In the genomic region with DNA sequence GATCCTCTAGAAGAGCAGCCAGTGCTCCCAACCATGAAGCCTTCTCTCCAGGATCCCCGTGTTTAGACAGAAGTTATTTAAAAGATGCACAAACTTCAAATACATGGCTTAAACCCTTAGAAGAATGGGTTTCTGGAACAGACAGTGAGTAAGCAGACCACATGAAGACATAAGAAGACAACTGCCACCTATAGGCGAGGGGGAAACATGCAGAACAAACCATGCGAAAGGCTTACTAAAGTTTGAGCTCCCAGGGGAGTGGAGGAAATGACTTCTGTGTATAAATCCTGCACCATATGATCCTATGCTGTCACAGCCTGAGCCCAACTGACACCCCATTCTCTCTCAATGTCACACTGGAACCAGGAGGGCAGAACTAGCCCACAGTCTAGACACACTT, we compare ENCODE assay signal across 9 mouse cellular contexts.
DNase-seq lines count a peak whose midpoint lies in the region; ATAC-seq and TF ChIP-seq lines count a peak whose summit lies in the region.
"Had no signal": no experiment of that assay in that cellular context is flagged by ENCODE, and none has a peak within 500 bp of the region (broad histone marks: within the 10 kb centered on the region; RNA-seq: fewer than 3 reads in every experiment).

No protein-coding gene starts in this region.

- intact Hi-C loops in left cerebral cortex, adult 2 months (cut with DNase I) = no loop called here
- intact Hi-C loops in left cerebral cortex, postnatal 10 days (cut with DNase I) = no loop called here
- intact Hi-C loops in left cerebral cortex, postnatal 36 days (cut with DNase I) = no loop called here

- DNase-seq in adrenal gland, postnatal 14 days = peak; percentile 23
- DNase-seq in adrenal gland, postnatal 4 days (ENCODE audit: low spot score in 2 of 2) = no peak
- no peak for DNase-seq in left cerebral cortex, adult 2 months (ENCODE audit: extremely low spot score in 1 of 2, low spot score in 2 of 2)
- no peak for DNase-seq in left cerebral cortex, adult 11 months (ENCODE audit: low spot score)
- peak; percentile 45 for DNase-seq in retina, postnatal 1 day
- no peak for DNase-seq in left cerebral cortex, postnatal 10 days (ENCODE audit: extremely low spot score in 1 of 2, low spot score in 2 of 2)
- DNase-seq in left cerebral cortex, postnatal 36 days (ENCODE audit: low spot score in 2 of 2) = no peak
- DNase-seq: liver had no signal

- TF ChIP-seq CTCF in left cerebral cortex, adult 2 months (IDR thresholded peaks at IDR 0.05) = peak; percentile 55

- no peak overlapping the region for H3K4me3 ChIP-seq in left cerebral cortex, adult 2 months

- no peak overlapping the region for H3K27ac ChIP-seq in left cerebral cortex, adult 2 months

- ATAC-seq in granulocyte monocyte progenitor cell, adult 5-6 weeks (replicated peaks; ENCODE audit: poor library complexity, severe bottlenecking) = peak; percentile 44; the same call in 1 of the 2 replicates

Comparison
In these comparisons a context has a peak if more than half of its experiments do, and no peak if none do; other contexts are left out.
1. DNase-seq: peak in adrenal gland, postnatal 14 days (single experiment) and retina, postnatal 1 day (single experiment); none in adrenal gland, postnatal 4 days (0 of 2), left cerebral cortex, adult 2 months (0 of 2), left cerebral cortex, adult 11 months (single experiment), left cerebral cortex, postnatal 10 days (0 of 2) and left cerebral cortex, postnatal 36 days (0 of 2).